Mouse (Mus musculus) heart, adult 2 months (tissue): ENCODE data around the gene Hoxb2. TPM values are rescaled to one million over a fixed set of nuclear protein-coding genes. Genes with fewer than 3 reads are reported as not detected.

Experiments
- DNase-seq, 2 experiments: peaks; one replicate each; pipeline ENCODE4 v3.0.0; 2021
- H3K27ac ChIP-seq: fragments of 200-600 bp; 2 replicates; pipeline ENCODE4 v1.8.1; 2022
- H3K27me3 ChIP-seq: fragments of 200-500 bp; 2 replicates; pipeline ENCODE4 v1.6.1; 2012; ENCODE audit warnings: mild to moderate bottlenecking, low read length, inconsistent platforms, mixed read lengths; ENCODE audit not compliant: control insufficient read depth, insufficient read depth
- H3K36me3 ChIP-seq: fragments of 200-500 bp; 2 replicates; pipeline ENCODE4 v1.6.1; 2012; ENCODE audit warnings: low read length, inconsistent platforms; ENCODE audit not compliant: control insufficient read depth, insufficient read depth
- H3K4me1 ChIP-seq: fragments of 200-500 bp; 2 replicates; pipeline ENCODE4 v1.6.1; 2011; ENCODE audit warnings: low read length; ENCODE audit not compliant: control insufficient read depth, insufficient read depth
- H3K4me3 ChIP-seq: fragments of 200-600 bp; 2 replicates; pipeline ENCODE4 v1.8.1; 2022
- H3K79me2 ChIP-seq: fragments of 200-500 bp; replicated peaks from 2 replicates; pipeline ENCODE4 v1.6.1; 2012; ENCODE audit warnings: mild to moderate bottlenecking, inconsistent platforms, low read length, moderate library complexity, mixed read lengths; ENCODE audit not compliant: control insufficient read depth, insufficient read depth
- H3K9ac ChIP-seq: fragments of 200-500 bp; 2 replicates; pipeline ENCODE4 v1.6.1; 2012; ENCODE audit warnings: low read depth, mild to moderate bottlenecking, control low read depth, inconsistent platforms, low read length, mixed read lengths
- CTCF ChIP-seq: fragments of 200-600 bp; IDR thresholded peaks from 2 replicates; pipeline ENCODE4 v1.8.1; 2022; ENCODE audit warnings: antibody characterized with exemption, mild to moderate bottlenecking, moderate library complexity
- EP300 ChIP-seq: fragments of 200-500 bp; IDR thresholded peaks from 2 replicates; pipeline ENCODE4 v1.6.1; 2011; ENCODE audit warnings: low read depth, low read length, control low read depth; ENCODE audit not compliant: insufficient read depth
- POLR2A ChIP-seq: fragments of 200-500 bp; IDR thresholded peaks from 2 replicates; pipeline ENCODE4 v1.6.1; 2011; ENCODE audit warnings: mild to moderate bottlenecking, low read depth, low read length, control low read depth; ENCODE audit not compliant: insufficient read depth
- WGBS: fragments of 180-500 bp; shearing (Covaris S2); methylation state at CpG from one replicate; pipeline ENCODE4 v1.1.7; 2018; 5-methylcytosine and 5-hydroxymethylcytosine counted together
- intact Hi-C: fragments of 180-260 bp; cut with DNase I; formaldehyde crosslinking; loops from one replicate; pipeline ENCODE4 v1.15.1; 2025
- polyA plus RNA-seq: library from polyadenylated mRNA; depleted of rRNA; stranded (reverse); fragments of >200 nt; gene quantifications from 2 replicates; pipeline ENCODE4 v1.2.3, GENCODE M21; 2012
- total RNA-seq, 2 experiments: library from RNA; stranded (reverse); gene quantifications; 2 replicates each; pipeline ENCODE4 v1.2.3; 2021

The Hoxb2 gene
- total and polyA plus RNA-seq, 3 experiments = 0.23 to 1.4 (median 0.68) TPM

GRCm38 (mm10) chr11:96345220-96345892, 5.0 kb upstream of the Hoxb2 start:
- intact Hi-C loops = no loop called here

GRCm38 (mm10) chr11:96345893-96346806, 4.2 kb upstream of the Hoxb2 start:
- no peaks in the 10 kb centered on the region for H3K79me2 ChIP-seq
- no peaks in the 10 kb centered on the region for H3K36me3 ChIP-seq
- intact Hi-C loops = no loop called here
- TF ChIP-seq POLR2A = no peak
- peak; percentile 44 for TF ChIP-seq CTCF
- TF ChIP-seq EP300 = no peak
- 12% methylated on average over 45 of the region's 45 CpGs for WGBS
- peak overlapping the region; percentile 30 for H3K4me3 ChIP-seq
- no peak overlapping the region for H3K27ac ChIP-seq
- H3K4me1 ChIP-seq = no peaks in the 10 kb centered on the region
- H3K9ac ChIP-seq = peak overlapping the region; percentile 22
- H3K27me3 ChIP-seq = peaks cover 16% of the 10 kb centered on the region
- peak in 1 of 2 experiments; percentile 31 for DNase-seq

More at GRCm38 (mm10) chr11:96345220-96345892, 5.0 kb upstream of the Hoxb2 start:
- Histone ChIP-seq H3K4me1 (no peaks in the 10 kb centered on the region), H3K9ac (peak overlapping the region; percentile 22), H3K27me3 (peaks cover 21% of the 10 kb centered on the region), H3K27ac (no peak overlapping the region), H3K36me3 (no peaks in the 10 kb centered on the region), H3K4me3 (peak overlapping the region; percentile 30), H3K79me2 (no peaks in the 10 kb centered on the region)
- DNase-seq = peak in 1 of 2 experiments; percentile 37
- TF ChIP-seq CTCF = no peak
- TF ChIP-seq POLR2A = no peak
- no peak for TF ChIP-seq EP300
- WGBS = 8% methylated on average over 52 of the region's 56 CpGs

GRCm38 (mm10) chr11:96346916-96347520, 3.3 kb upstream of the Hoxb2 start:
- DNase-seq = no peak
- TF ChIP-seq POLR2A (no peak), CTCF (no peak), EP300 (no peak)
- H3K27me3 ChIP-seq = peaks cover 10% of the 10 kb centered on the region

GRCm38 (mm10) chr11:96347717-96348116, 2.6 kb upstream of the Hoxb2 start:
- H3K27me3 ChIP-seq = peaks cover 9% of the 10 kb centered on the region
- no peak overlapping the region for H3K27ac ChIP-seq
- no peak for TF ChIP-seq EP300
- TF ChIP-seq CTCF = no peak
- TF ChIP-seq POLR2A = no peak

More at GRCm38 (mm10) chr11:96346916-96347520, 3.3 kb upstream of the Hoxb2 start:
- no peak overlapping the region for H3K4me3 ChIP-seq
- no peaks in the 10 kb centered on the region for H3K36me3 ChIP-seq
- intact Hi-C loops = no loop called here
- WGBS = 67% methylated on average over 5 of the region's 5 CpGs
- no peak overlapping the region for H3K9ac ChIP-seq
- H3K4me1 ChIP-seq = no peaks in the 10 kb centered on the region
- no peak overlapping the region for H3K27ac ChIP-seq
- H3K79me2 ChIP-seq = no peaks in the 10 kb centered on the region

GRCm38 (mm10) chr11:96348141-96348928, 2.0 kb upstream of the Hoxb2 start:
- intact Hi-C loops = no loop called here
- Histone ChIP-seq H3K27me3 (peaks cover 13% of the 10 kb centered on the region), H3K4me1 (no peaks in the 10 kb centered on the region), H3K36me3 (no peaks in the 10 kb centered on the region), H3K79me2 (no peaks in the 10 kb centered on the region), H3K27ac (no peak overlapping the region), H3K4me3 (no peak overlapping the region), H3K9ac (no peak overlapping the region)
- TF ChIP-seq POLR2A (no peak), EP300 (no peak), CTCF (no peak)
- 28% methylated on average over 21 of the region's 21 CpGs for WGBS
- DNase-seq = no peak

More at GRCm38 (mm10) chr11:96347717-96348116, 2.6 kb upstream of the Hoxb2 start:
- no peaks in the 10 kb centered on the region for H3K4me1 ChIP-seq
- no peaks in the 10 kb centered on the region for H3K79me2 ChIP-seq
- intact Hi-C loops = no loop called here
- H3K4me3 ChIP-seq = no peak overlapping the region
- DNase-seq = no peak
- H3K36me3 ChIP-seq = no peaks in the 10 kb centered on the region
- 32% methylated on average over 4 of the region's 4 CpGs for WGBS
- no peak overlapping the region for H3K9ac ChIP-seq
